8 mouse cellular contexts compared by ENCODE assay signal in genomic region chr3:14886102-14887098, GRCm38 (mm10). TPM values are rescaled to one million over a fixed set of nuclear protein-coding genes. Genes with fewer than 3 reads are reported as not detected.
DNase-seq lines count a peak whose midpoint lies in the region; ATAC-seq and TF ChIP-seq lines count a peak whose summit lies in the region.

Car2 (plus strand) TSS chr3:14886273.

- TF ChIP-seq CTCF in hindbrain, postnatal 0 days (IDR thresholded peaks at IDR 0.05; ENCODE audit: low read depth), result peak; percentile 47; the same call in 1 of the 2 replicates

- DNase-seq in adrenal gland, adult 18-20 months (ENCODE audit: low spot score in 2 of 2), result peak; percentile 74 to 79
- peak; percentile 68 for DNase-seq in embryo, embryonic 10 days (ENCODE audit: low spot score)
- peak; percentile 67 for DNase-seq in gastrocnemius, postnatal 10 days
- peak; percentile 79 for DNase-seq in hindbrain, postnatal 0 days (ENCODE audit: low spot score)
- peak; percentile 26 to 82 for DNase-seq in left cerebral cortex, postnatal 10 days (ENCODE audit: extremely low spot score in 1 of 2, low spot score in 2 of 2)
- DNase-seq in right cerebral cortex, postnatal 10 days (ENCODE audit: low spot score in 2 of 2), result peak; percentile 66 to 76
- DNase-seq in MN1 (ENCODE audit: low spot score), result no peak

- peak within 1 kb of the TSS; percentile 84 for H3K4me2 ChIP-seq in hindbrain, postnatal 0 days (ENCODE audit: low read depth, low read length)

- under 1% methylated on average over 93 of the region's 95 CpGs for WGBS in hindbrain, postnatal 0 days

- H3K36me3 ChIP-seq in hindbrain, postnatal 0 days (ENCODE audit: insufficient read depth, low read length), result no peaks in the 10 kb centered on the region

- no peaks in the 10 kb centered on the region for H3K9me3 ChIP-seq in hindbrain, postnatal 0 days (ENCODE audit: low read length)

- peak within 1 kb of the TSS; percentile 74 for H3K9ac ChIP-seq in hindbrain, postnatal 0 days (replicated peaks; ENCODE audit: low read length)

- H3K27ac ChIP-seq in hindbrain, postnatal 0 days, result peak within 1 kb of the TSS; percentile 77

- H3K4me3 ChIP-seq in hindbrain, postnatal 0 days (ENCODE audit: low read length), result peak within 1 kb of the TSS; percentile 81

- no peaks in the 10 kb centered on the region for H3K27me3 ChIP-seq in hindbrain, postnatal 0 days (ENCODE audit: insufficient read depth, low read length)

- H3K4me1 ChIP-seq in hindbrain, postnatal 0 days (ENCODE audit: insufficient read depth, low read length), result no peaks in the 10 kb centered on the region

- peak; percentile 89 for ATAC-seq in hindbrain, postnatal 0 days
- peak; percentile 58 for ATAC-seq in megakaryocyte progenitor cell, adult 5-6 weeks (replicated peaks; ENCODE audit: poor library complexity)

- intact Hi-C loops in left cerebral cortex, postnatal 10 days (cut with DNase I), result loop anchor here (5.0 to 10.0 kb wide), 2 partner anchors 306 to 1158 kb away; no protein-coding TSS in a partner anchor

RNA-seq across cellular contexts. Expression of gene Car2, which starts in this region (rescaled TPM):
- total RNA-seq in adrenal gland, adult 18-20 months (2021), result 10 to 100 TPM; 31.1 to 34.7 TPM
- 10 to 100 TPM in 1 of 2 experiments, 1 to 10 TPM in 1; 7.3 to 12.5 TPM for total RNA-seq in gastrocnemius, postnatal 10 days (2021)
- 79.6 and 124 TPM in 2 replicates for total RNA-seq in hindbrain, postnatal 0 days (2014; rRNA removed)
- 89.4 and 102 TPM in 2 replicates for polyA plus RNA-seq in hindbrain, postnatal 0 days (2015; fragmentation: Nextera tagmentation; extraction: Ambion mirVana)
- 10 to 100 TPM; 49.6 to 51.3 TPM for total RNA-seq in left cerebral cortex, postnatal 10 days (2021)
- total RNA-seq in megakaryocyte progenitor cell, adult 5-6 weeks (2015), result 155 and 274 TPM in 2 replicates
- 143 and 234 TPM in 2 replicates for total RNA-seq in megakaryocyte progenitor cell, adult 5-6 weeks (2017)
